Mouse (Mus musculus) lung, postnatal 10 days (tissue): ENCODE data around the gene Adh5.

Experiments
- DNase-seq: peaks from one replicate; pipeline ENCODE4 v3.0.0; 2021

Gene Adh5

DNA sequence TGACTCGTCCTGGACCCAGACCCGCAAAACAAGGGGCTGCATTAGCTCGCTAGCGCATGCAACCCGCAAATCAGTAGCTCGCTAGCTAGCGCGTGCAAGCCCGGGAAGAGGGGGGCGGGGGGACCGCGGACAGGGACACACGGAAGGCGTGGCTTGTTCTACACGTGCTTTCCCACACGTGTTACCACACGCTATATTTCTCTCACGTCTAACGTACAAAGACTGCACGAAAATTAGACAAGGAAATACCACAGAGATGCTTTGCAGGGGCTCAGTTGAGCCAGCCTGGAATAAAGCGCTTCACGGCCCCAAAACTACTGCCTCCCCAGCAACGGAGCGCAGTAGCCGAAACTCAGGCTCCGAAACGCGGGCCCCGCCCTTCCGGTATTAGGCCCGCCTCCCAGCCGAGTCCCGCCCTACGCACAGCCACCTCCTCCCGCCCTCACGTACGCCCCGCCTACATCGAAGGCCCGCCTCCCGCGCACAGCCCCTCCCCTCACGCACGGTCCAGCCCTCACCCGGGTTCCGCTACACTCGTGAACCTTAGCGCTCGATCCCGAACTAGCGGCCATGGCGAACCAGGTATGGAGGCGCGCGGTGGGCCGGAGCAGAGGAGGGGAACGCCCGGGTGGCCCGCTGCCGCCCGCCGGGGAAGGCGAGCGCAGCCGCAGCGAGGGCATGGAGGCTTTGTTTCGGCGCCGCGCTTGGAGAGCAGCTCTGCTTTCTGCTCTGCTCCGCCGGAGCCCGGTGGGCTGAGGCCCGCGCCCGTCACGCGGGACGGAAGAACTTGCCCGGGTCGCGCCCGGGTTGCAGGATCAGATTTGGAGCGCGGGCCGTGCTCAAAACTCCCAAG lies at the start of gene Adh5:
Adh5 (plus strand) TSS at position 482 of the 853 bp plus-strand sequence.
- DNase-seq = peak; percentile 93

DNA sequence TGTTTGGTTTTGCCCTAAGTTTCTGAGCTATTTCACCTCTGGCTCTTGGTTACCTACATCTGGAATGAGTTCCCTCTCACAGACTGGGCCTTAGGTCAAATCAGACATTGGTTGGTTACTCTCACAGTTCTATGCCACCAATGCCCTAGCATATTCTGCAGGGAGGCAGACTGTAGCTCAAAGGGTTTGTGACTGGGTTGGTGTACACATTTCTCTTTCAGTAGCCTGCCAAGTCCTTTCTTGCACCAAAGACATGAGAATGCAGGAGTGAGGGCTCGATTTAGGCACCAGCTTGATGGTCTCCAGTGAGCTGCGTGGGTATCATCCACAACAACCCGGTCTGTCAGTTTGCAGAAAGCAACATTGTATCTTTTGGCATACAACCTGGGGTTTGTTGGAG lies 38.0 kb upstream of the Adh5 start:
- DNase-seq = no peak

DNA sequence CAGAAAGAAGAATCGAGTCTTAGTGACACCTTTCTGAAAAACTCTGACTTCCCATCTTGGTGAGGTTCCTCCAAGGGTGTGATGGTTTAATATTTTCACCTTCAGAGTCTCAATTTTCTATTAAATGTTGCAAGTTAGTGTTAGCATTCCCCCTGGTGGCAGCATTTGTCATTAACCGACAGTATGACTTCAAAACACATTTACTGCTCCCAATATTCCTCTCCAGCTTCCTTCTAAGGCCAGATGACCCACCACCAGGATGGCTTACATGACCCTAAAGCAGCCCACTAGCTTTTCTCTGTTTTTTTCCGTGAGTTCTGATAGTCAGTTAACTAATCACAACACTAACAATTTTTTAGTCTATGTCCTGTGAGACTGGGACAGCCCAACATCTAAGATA lies 37.6 kb upstream of the Adh5 start:
- peak; percentile 70 for DNase-seq

DNA sequence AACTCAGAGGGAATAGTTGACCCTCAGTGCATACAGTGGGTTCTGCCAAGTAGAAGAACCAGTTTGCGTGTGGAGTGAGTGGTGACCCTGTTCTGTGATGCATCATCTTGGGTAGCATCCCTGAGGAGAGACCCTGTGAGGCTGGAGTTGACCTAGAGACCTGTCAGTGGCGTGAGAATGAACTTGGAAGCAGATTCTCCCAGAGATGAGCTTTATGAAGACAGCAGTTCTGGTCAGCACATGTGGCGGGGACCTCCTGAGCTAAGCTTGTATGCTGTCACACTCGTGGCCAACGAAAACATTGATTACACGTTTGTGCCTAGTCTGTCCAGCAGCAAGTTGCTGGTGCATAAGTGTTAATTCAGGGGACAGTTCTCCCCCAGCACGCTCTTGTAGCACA lies 37.1 kb upstream of the Adh5 start:
- DNase-seq = no peak

DNA sequence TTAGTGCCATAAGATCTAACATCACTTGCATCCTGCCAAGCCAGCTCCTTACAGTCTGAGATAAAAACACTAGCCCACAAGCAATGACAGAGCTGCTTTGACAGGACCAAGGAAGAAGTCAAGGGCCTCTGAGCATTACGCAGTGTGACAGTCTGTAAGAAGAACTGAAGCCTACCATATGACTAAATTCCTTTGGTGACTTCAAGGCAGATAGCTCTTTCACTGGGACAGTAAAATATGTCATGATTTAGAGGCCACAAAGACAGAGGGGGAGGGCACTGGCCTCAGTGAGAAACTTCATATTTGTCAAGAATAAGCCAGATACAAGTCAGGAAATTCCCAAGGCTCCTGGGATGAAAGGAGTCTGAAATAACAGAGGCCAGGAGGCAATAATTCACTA lies 35.0 kb upstream of the Adh5 start:
- no peak for DNase-seq

DNA sequence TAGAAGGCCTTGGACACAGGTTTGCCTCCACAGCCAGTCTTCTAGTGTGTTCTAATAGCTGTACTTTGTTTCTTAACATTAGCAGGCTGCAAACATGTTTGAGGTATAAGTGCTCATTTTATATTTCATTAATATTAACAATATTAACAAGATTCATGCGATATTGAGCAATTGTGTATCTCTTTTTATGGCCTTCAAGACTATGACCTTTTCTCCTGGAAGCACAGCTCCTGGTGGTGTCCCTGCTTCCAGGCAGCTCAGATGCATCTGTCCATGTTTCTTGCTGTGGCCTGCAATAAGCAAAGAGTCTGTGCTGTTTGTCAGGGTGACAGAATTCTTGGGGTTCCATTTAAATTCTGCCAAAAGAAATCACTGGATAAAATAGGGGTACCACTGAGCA lies 33.3 kb upstream of the Adh5 start:
- no peak for DNase-seq

DNA sequence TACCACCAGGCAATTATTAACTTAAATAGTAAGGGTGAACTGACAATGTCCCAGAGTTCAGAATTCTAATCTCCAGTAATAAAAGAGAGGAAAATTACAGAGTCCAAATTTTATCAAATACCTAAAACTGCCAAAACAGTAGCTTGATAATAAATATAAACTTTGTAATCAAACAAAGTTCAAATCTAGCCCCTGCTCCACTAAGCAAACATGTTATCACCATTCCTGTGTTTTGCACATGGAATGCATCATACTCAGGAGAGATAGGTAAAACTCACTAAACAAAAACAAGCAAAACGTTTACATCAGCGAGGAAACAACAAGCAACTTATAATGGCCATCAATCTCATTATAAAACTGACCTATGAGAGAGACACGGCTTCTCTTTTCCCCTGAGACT lies 32.7 kb upstream of the Adh5 start:
- no peak for DNase-seq

DNA sequence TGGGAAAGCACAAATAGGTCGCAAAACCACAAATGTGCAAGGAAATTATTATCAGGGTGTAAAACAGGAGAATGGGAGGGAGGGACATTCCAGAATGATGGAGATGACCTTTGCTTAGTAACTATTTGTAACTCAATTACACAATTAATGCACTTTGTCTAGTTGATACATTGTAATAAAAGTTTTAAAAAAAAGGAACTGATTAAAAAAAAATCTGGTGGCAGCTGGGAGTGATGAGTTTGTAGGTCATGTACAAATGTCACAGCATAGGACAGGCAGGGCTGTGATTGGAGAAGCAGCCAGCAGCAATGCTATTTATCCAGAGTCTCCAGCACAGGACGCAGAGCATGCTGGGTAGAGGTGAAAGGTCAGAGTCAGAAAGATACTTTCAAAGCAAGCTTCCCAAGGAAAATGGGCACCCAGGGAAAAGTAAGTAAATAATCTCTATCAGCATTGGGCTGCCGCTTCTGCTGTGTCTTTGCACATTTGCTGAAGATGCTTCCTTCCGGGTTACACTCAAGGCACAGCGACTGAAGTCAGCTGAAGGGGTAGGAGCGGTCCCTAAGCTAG lies 27.7 kb upstream of the Adh5 start, which contains the start of gene Adh4:
Adh4 (plus strand) TSS at position 346 of the 570 bp plus-strand sequence.
- DNase-seq = no peak

DNA sequence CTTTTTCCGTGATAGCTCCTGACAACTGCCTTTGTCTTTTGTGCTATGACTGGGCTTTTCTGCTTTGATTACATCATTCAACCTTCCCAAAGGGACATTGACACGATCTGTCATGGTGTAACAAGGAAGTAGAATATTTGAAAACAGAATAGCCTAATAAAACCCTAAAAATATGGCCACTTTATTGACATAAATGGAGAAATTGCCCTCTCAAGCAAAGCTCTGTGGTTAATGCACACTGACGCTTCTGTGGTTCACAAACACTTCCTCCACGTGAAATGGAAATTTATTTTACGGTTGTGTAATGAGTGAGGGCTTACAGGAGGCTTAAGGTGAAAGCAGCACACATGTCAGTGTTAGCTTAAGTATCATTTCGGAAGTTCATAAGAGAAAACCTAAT lies 23.5 kb upstream of the Adh5 start:
- no peak for DNase-seq

DNA sequence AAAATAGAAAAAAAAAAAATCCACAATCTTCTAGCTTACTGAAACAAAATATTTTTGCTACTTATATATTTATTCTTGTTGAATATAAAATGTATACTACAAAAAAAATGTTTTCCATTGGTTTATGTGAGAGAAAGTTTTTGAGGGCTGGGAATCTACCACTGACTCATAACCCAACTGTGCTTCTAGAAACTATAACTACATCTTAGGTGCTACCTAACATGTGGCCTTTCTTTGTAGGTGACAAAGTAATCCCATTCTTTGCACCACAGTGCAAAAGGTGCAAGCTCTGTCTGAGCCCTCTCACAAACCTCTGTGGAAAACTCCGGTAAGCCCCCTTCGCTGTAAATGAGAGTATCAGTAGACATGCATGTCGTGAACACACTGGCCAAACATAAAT lies 22.5 kb upstream of the Adh5 start:
- no peak for DNase-seq

DNA sequence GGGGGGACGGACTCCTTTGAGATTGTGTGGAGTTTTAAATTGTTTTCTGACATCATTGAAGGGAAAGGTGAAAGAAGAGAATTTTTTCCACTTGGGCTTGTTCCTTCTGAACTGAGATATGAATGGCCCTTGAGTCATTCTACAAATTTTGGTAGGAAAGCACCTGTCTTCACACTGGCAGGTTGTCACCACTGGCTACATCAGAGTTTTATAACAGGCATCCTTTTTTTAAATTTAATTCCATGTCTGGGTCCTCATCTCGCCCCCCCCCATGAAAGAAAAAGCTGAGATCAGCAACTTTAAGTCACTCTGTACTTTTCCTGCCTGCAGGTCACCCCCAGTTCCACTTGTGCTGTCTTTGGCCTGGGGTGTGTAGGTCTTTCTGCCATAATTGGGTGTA lies 19.2 kb upstream of the Adh5 start:
- DNase-seq = no peak

DNA sequence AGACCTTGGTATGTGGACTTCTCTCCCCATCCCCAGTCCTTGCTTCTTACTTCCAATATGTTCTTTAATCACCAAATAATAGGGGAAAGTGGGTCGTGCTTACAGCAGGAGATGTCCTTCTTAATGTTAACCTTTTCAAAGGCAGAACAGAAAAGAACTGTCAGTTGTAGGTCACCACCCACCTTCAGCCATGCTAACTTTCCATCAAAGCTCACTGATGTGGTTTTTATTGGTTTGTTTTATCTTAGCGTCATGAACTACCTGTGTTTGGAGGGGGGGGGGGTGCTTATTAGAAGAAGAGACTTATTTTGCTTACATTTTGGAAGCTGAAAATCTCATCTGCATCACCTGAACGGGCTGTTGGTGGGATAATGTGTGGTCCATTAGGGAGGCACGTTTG lies 18.6 kb upstream of the Adh5 start:
- no peak for DNase-seq

DNA sequence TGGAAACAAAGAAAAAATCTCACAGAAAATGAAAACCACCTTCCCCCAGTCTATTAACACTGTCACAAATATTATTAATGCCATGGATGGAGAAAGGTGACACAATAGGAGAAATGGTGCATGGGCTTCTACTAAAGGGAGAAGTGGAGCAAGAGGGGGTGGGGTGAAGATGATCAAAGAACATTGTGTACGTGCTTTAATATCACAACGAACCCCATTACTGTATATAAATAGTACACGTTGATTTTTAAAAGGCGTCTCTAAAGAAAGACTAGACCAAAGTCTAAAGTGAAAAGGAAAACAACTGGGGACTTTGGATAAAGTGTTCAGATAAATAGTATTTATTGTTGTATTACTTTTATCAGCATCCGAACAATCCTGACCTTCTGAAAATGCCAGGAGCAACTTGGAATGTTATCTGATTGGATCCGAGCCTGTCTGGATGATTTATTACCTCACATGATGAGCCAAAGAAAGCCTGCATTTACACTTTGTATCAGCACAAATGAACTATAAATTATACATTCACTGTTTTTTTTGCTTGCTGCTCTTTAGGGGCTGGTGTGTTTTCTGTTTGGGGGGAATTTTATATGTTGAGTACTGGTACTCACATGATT lies 12.4 kb upstream of the Adh5 start:
- no peak for DNase-seq

DNA sequence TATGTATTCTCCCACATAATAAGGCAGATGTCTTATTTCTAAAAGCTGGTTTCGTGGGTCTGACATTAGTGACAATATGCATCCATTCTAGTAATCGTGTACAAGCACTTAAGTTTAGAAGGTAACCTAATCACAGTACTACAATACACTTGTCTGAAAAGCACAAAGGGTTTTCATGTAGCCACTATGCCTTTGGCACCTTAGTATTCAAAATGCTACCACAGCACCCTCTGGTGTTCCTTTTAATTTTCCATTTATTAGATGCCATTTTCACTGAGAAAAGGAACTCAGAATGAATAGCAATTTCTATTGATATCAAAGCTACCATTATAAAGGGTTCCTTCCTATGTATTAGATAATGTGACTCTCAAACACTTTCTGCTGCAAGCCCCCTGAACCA lies 11.1 kb upstream of the Adh5 start:
- DNase-seq = peak; percentile 36

DNA sequence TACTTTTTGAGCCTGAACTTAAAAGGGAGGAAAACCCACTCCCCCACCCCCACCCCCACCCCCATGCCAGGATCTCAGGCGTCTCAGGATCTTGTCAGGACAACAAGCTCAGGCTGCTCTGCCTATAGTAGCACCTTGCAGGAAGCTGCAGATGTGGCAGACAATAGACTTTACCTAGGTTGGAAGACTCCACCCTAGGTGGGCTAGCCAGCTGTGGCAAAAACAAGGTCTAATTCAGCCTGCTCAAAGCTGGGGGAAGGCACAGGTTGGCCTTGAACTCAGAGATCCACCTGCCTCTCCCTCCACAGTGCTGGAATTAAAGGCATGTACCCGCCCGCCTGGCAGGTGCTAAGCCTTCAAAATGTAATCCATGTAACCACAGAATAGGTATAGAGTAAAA lies 4.2 kb upstream of the Adh5 start:
- DNase-seq = no peak

DNA sequence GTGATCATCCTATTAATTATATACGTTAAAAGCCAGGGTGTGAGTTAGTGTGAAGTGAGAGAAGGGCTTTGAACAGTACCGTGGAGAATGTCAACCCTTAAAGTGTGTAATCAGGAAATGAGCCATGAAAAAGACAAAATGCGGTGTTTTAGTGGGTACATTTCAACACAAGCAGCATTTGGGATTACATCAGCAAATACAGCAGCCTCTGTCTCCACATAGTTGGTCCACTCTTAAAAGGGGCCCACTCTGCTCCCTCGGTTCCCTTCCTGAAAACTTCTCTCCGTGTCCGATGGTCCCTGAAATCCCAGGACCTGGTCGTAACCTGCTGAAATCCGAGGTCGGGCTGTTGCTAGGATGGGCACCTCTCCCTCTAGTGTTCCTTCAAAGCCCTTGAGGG lies 690 bp upstream of the Adh5 start:
- DNase-seq = no peak

DNA sequence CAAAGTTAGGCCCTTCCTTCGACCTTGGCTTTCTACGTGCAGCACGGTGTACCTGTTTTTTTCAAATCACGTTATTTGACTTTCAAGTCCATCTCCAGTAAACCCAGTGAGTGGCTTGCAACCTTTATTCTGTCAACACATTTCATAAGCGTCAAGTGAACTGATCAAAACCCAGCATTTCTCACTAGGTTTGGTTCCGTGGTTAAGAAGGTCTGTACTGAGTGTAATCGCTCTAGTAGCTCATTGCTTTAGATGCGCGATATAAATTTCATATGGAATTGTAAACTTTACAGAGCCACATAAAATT lies 525 bp downstream of the Adh5 start:
- no peak for DNase-seq

DNA sequence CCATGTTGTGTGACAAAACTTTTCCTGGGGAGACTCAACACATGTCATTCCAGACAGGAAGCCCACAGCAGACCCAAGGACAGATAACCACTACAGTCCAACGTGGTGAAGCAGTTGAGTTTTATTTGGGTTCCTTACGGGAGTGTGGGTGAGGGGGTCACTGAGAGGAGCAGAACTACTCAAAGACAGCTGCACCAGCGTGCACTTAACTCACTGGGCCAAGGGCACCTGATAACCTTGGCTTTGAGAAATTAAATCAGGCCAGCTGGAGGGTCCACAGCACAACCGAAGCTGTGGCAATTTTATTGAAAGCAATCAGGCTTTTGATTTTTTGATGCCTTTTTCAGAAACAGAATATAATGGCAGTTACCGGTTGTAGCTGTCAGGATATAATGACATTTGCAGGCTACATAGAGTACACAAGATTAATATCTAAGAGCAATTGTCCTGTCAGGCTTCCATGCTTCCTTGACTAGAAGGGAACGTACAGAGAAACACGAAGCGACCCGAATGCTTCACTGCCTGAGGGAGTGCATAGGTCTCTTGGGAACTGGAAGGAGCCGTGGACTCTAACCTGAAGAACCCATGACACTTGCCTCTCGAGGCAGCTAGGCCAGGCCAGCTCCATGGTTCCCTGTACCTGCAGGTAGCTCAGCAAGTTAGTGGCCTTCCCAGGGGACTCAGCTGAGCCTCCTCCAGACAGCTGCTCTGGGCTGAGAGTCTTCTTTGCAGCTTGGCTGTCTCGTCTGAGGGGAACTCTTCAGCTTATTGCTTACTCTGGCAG lies 5.4 kb downstream of the Adh5 start:
- no peak for DNase-seq

DNA sequence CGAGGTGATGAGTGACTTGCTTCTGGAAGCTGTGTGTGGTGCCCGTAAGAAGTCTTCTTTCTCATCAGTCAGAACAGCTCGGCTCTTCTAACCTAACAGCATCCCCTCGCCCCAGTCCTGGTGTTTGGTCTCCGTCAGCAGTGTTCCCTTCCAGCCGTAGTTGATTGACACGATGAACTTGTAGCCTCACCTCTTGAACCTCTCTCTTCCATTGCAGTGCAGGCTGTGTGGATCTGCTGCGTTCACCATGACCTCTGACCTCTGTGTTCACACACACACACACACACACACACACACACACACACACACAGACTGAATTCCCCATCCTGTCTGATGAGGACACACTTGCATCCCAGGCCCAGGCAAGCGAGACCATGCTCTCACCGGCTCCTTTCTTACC lies 9.3 kb downstream of the Adh5 start:
- DNase-seq = no peak

DNA sequence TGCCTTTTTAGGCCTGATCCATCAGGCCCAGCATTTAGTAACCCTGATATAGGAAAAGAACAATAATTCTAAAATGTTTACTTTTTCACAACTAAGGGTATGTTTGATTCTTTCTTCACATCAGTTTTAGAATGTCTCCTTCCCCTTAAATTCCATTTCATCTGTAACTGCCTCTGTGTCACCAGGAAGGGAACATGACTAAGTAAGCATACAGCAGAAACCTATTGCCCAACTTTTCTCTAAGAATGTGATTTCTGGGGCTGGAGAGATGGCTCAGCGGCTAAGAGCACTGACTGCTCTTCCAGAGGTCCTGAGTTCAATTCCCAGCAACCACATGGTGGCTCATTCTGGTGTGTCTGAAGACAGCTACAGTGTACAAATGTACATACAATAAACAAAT lies 11.3 kb downstream of the Adh5 start:
- DNase-seq = no peak

DNA sequence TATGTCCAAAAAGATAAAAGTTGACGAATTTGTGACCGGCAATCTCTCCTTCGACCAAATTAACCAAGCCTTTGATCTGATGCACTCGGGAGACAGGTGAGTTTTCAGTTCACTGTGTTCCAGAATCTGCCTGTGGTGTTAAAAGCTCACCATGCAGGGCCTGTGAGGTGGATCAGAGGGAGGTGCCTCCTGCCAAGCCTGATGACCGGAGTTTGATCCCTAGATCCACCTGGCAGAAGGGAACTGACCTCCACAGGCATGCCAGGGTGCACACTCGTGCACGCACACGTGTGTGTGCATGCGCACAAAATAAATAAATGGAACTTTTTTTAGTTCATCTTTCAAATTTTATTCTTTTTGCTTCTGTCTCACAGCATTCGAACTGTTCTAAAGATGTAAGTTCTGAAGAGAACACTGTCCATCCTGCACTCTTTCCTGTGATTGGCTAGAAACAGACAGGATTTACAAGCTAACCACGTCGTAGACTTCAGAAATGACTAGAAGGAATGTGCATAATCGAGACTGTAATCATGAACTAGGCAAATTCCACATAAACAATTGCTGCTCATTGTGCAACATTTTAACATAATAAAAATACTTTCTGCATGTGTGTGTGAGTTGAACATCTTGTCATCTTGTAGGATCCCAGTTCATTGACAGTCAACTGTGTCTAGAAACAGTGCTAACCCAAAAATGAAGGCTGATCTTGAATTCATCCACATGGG lies 12.0 kb downstream of the Adh5 start:
- DNase-seq = no peak

DNA sequence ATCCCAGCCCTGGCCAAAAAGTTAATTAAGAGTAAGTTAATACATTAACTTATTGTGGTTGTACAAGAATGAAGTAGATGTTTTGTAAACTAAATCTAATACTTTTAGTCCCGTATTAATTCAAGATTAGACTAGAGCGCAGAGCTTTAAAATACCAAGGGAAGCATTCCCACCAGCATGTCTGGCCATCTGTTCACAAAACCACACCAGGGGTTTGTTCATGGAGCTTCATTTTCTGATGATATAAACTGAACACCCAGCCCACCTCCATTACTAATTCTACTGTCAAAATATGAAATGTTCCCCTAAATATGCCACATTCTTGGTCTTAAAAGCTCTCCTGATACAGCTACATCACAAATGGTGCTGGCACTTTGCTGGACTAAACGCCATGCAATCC lies 15.5 kb downstream of the Adh5 start:
- DNase-seq = no peak

DNA sequence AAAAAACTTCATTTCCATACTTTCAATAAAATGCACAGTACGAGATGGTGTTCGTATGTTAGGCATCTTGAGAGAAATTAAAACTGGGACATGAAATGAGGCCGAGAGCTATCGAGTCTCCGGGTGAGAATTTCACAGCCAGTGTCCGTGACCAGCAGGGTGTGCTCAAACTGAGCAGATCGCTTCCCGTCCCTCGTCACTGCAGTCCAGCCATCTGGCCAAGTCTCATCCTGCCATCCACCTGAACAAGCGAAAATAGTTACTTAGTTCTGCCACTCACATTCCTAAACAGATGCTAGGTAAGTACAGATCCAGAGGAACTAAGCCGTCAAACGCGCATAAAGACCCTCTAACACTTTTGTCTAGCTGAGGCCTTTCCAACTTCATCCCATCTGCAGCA lies 17.4 kb downstream of the Adh5 start:
- no peak for DNase-seq
